Mouse (Mus musculus) bone marrow, adult 2 months (tissue): Measurements from ENCODE around the gene Cdh5.

ENCODE experiments used
- CTCF ChIP-seq: fragments of 200-500 bp; IDR thresholded peaks from 2 replicates; pipeline ENCODE4 v1.5.1; 2011; ENCODE audit warnings: low read length, control low read depth; ENCODE audit not compliant: control insufficient read depth, insufficient read depth
- POLR2A ChIP-seq: fragments of 200-500 bp; IDR thresholded peaks from 2 replicates; pipeline ENCODE4 v1.6.1; 2011; ENCODE audit warnings: low read depth, mild to moderate bottlenecking, control low read depth, low read length, borderline replicate concordance; ENCODE audit not compliant: control insufficient read depth

DNA sequence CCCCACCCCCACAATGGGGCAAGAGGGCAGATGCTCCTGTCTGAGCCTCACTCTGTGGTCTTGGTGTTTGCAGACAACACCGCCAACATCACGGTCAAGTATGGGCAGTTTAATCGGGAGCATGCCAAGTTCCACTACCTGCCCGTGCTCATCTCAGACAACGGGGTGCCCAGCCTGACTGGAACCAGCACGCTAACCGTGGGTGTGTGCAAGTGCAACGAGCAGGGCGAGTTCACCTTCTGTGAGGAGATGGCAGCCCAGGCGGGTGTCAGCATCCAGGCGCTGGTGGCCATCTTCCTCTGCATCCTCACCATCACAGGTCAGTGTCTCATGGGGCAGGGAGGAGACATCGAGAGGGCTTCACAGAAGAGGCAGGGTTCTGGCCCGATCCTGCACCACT is 39.2 kb downstream of the Cdh5 start:
- TF ChIP-seq POLR2A (no peak), CTCF (no peak)
